Mouse (Mus musculus) thymus, postnatal 14 days (tissue): ENCODE results near the gene Zbtb20.
A peak's percentile ranks its signal among the peaks of the same experiment; 100 is the strongest.

Experiments
- DNase-seq: peaks from one replicate; pipeline ENCODE4 v3.0.0; 2021

Zbtb20 gene

DNA sequence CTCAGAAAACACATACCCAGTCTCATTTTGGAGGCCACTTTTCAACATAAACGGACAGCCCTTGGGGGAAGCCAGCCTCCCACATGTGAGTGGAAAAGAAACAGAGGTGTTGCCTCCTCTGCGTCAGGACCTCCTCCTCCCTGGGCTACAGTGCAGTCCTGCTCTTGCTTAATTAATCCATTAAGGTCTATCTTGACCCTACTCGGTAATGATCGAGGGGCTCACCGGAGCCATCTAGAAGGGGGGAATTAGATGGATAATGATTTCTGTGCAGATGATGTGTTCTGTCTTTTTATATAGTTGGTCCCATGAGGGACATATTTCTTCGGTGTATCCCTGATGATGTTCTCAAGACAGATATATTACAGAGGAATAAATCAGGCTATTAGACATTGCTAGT lies 655.6 kb downstream of the Zbtb20 start:
- no peak for DNase-seq

DNA sequence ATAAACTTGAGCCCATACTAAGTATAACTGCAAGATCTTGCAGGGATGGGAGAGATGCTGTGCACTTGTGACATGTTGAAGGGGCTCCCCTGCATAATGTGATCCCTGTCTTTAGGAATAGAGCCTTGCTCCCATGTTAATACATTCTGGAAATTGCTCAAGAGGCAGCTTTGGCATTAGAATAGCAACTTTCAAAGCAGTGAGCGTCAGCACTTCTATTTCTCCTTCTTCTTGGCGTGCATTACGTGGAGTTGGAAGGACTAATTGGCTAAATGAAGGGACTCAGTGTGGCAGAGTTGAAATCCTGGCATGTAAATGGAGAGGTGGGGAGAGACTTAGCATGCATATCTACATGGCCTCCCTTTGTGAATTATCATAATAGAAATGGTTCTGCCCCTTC lies 658.4 kb downstream of the Zbtb20 start:
- no peak for DNase-seq

DNA sequence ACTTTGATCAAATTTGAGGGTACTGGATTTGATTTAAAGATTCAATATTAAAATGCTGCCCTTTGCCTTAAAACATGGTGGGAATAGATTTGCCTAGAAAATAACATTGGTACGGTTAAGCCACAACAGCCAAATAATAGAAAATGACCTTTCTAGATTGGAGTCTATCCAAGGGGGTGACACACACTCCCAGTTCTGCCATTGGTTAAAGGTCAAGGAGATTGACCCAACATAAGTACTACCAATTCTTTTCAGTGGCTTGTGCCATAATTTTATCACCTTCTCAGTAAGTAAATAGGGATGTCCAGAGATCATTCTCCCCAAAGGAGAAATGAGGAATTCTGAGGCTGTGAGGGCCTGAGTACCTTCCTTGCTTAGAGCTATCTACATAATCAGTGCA lies 660.2 kb downstream of the Zbtb20 start:
- DNase-seq, result no peak

DNA sequence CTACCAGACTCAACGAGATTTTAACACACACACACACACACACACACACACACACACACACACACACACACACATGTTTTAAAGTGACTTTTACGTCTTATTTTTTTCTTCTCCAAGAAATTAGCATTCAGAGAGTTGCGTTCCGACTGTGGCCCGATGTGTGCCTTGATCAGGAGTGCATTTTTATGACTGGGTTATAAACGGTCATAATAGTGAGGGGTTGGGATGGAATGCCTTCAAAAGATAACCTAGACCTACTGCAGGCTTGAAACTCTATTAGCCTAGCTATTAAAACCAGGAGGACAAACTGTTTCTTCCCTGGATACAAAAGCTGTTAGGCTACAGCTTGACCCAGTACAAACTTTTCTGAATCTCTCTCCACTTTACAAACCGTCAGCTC lies 661.5 kb downstream of the Zbtb20 start:
- DNase-seq, result no peak

DNA sequence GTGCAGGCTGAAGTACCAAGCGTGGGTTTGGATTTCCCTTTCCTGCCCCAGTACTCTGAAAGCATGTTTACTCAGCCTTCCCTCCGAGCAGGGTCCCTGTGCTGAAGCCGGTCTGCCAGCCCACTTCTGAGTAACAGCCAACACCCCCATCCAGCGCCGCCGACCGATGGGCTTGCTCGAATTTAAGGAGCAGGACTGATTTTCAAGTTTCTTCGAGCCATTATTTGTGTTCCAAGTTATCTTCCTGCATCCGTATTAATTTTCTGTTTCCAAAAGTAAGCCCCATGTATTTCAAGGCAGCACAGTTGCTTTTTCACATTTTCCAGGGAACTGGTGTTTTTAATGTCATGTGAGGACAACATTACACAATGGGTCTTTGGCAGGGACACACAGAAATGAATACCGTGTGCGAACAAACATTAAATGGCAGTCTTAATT lies 664.0 kb downstream of the Zbtb20 start:
- DNase-seq, result no peak

DNA sequence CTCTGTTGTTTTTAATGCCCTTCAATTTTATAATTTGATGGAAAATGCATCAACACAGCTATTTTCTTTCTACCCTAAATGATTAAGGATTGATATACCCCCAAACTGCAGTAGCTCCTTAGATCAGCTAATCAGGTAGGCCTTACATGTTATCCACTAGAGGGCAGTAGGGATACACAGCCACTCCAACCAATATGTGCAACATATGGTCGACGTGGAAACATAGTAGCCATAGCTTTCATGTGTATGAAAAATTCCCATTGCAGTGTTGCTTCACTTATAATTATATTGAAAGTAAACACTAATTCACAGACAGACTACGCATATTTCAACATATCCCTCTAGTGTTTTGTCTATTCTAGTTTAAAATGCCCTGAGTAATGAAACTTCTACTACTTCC lies 664.4 kb downstream of the Zbtb20 start:
- DNase-seq, result peak; percentile 18

DNA sequence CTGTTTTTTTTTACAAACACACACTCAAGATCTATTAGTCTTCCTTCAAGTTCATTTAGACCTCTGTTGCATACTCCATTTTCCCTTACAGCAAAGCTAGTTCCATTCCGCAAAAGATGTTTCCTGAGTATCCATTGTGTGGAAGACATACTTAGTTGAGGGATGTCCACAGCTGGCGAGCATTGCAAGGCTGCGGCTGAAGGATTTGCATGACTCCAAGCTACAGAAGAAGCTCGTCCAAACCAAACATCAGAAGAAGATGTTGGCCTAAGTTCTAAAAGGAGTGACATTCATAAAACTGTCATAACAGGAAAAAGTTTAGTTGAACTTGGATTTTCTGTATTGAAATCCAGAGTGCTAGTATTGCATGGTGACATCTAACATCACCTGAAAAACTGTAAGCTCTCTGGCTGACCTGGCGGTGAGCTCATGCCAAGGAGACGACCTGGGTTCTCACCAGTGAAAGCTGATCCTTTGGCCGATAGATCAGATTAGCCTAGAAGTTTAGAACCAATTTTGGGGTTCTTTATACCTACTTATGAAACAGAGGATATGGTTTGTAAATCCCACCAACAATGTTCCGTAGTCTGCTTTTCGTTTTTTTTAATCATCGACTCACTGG lies 665.0 kb downstream of the Zbtb20 start:
- no peak for DNase-seq

DNA sequence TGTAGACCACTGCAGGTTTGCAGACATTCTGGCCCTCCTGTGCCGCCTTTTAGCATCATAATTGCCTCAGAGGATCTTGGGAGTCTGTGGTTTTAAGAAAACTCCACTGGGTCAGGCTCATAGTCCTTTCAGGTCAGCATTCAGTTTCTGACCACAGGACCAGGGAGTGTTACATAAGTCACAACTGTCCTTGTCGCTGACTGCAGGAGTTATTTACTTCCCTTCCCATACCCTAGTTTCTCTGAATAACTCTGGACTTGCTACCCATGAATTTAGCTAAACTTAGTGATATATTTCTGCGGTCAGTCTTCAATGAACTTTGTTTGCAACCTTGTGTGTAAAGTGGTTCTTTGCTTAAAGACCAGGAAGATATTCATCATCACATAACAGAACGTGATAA lies 669.6 kb downstream of the Zbtb20 start:
- no peak for DNase-seq

DNA sequence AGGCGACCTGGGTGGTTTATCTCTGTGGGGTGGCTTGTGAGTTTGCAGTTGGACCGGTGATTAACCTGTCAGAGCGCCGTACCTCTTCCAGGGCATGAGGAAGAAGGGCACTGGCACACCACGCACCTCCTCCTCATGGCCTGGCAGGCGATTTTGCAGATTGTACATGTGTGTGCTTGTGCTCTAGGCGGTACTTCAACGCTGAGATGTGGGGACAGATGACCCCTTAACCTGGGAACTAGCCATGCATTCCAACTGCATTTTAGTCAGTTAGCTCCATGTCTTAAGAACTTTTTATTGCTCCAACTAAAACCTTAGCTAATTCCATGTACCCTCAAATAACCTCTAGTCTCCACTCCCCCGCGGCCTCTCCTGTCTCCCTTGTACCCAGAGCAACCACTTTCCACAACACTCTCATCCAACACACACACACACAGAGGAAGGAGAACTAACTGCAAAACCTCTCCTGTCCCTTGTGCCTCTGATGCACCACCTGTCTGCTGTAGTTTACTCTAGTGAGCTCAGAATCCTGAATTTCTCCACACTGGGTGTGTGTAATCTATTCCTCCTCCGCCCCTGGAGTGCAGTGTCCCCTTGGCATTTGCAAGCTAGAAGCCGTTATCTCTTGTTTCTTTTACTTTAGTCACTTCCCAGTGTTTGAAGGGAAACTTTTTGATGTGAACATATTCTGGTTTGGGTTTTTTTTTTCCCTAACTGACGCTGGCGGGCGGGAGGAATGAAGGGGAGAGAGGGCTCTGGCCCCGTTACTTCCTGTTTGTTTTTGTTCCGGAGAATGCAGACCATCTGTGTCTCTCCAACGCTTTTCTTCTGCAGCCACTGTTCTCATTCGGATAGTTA lies 671.9 kb downstream of the Zbtb20 start:
- DNase-seq, result no peak

DNA sequence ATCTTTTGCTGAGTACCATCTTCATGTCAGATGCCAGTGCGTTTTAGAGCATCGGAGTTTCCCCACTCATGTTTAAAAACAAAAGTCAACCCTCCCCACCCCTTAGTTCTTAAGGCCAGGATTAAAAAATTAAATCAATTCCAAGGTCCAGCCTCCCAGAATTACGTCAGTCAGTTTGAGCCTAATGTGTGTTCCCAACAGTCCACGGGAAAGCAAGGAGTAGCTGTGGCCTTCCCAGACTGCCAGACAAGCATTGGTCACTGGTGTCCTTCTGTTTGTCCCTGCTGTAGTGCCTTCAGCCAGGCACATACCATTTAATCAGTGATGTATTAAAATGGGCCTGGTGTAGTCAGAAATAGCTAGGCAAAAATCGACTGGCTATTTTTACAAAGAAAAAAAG lies 673.1 kb downstream of the Zbtb20 start:
- DNase-seq, result no peak

DNA sequence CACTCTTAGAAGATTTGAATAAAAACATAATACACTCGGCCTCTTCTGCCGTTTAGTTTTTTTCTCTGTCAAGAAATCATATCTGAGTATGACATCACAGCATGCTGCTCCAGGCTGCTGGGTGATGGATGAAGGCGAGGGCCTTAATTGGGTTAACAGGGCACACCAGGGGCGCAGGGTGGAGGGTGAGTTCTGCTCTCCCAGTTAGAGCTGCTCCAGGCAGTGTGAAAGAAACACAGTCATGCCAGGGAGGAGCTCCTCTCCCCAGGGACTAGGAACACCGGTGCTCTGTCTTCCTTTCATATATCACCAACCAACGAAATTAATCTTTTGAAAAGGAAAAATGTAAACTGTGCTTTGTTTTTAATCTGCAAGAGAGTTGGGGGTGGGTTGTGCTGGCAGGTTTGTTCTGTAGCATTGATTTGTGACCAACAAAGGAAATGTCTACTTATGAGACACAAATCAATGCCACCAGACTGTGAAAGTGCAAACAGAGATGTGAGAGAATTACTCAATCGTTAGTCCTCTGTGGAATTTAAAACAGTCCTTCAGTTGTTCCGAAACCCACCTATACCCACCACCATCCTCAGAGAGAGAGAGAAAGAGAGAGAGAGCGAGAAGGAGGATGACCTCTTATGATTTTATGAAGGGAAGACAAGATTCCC lies 673.9 kb downstream of the Zbtb20 start:
- DNase-seq, result no peak

DNA sequence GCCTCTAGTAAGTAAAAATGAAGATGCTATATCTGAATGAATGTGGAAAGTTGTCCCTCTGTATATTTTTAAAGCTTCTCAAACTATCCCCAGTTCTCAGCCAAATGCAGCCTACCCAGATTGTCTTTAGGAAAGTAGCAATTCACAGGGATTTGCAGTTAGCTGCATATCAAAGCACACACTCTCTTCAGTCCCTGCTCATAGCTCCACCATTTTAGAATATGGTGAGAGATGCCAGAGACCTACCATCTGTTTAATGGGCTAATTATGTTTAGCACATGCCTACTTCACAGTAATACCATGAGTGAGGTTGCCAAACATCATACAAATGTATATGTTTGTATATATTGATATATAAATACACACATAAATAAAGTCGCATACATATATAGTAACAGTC lies 676.8 kb downstream of the Zbtb20 start:
- no peak for DNase-seq

DNA sequence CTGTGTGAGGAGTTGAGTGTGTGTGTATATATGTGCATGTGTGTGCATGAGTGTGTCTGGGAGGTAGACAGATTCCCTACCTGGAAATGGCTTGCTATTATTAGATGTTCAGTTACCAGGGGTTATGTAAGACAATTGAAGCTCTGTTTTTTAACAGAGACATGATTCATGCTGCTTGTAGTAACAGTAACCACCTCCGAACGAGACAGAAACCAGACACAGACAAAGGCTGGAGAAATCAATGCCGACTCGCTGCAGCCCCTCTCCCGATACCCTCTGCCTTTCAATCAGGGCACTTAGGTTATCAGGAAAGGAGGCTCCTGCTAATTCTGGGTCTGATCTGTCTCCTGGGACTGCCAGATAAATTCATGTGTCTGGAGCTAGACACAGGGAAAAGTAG lies 681.7 kb downstream of the Zbtb20 start:
- no peak for DNase-seq

DNA sequence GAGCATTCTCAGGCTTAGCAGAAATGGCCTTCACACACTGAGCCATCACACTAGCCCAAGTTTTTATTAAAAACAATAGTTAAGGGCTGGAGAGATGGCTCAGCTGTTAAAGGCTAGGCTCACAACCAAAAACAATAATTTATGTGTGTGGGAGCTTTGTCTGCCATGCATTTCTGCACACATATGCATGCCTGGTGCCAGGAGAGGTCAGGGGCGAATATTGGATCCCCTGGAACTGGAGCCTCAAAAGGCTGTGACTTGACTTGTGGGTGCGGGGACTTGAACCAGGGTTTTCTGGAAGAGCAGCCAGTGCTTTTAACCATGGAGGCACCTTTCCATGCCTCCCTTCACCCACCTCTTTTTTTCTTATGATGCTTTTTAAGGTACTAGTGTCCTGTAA lies 685.6 kb downstream of the Zbtb20 start:
- no peak for DNase-seq

DNA sequence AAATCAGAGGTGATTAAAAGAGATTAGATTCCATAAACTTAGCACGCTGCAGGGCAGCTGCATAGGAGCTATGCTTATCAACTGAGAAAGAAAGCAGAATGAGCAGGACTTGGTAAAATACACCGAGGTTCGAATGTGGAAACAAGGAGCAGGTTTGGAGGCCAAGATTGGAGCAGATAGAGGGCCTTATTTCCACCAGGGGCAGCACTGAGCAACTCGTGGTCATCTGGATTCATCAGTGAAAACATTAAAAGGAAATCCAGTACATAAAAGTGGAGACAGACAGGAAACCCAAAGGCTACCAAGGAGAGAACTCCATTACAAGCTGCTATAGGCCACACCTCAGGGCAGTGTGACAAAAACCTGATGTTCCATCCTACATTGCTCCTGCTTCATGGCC lies 686.3 kb downstream of the Zbtb20 start:
- DNase-seq, result no peak

DNA sequence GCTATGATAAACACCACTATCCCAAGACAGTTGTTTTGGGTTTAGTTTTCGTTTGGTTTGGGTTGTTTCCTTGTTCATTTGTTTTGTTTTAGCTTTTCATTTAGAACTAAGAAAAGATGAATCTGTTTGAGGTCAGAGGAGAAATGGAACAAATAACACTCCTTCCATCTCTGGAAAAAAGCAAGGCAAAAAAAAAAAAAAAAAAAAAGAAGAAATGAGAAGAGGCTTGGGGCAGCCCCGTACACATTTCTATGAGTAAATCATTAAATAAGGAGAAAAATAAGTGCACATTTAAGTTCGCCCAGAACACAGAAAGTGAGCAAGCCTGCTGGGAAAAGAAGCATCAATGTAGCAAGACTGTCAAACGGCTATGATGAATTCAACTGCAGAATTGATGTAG lies 690.2 kb downstream of the Zbtb20 start:
- no peak for DNase-seq

DNA sequence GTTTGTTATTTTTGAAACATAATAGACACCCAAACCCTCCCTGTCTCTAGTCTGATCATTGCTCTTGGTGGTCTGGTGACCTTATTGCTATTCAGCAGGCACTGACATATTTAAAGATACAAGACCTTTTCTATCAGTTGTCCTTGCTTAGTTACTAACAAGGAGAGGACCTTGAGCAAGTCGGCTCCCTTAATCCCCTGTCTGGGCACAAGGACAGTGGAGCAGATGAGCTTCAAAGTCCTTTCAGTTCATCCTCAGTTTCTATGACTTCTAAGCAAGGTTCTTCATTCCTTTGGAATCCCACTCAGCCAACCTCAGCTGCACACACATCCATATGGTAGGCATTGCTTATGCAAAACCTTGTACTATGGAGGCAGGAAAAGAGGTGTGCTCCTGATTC lies 690.8 kb downstream of the Zbtb20 start:
- no peak for DNase-seq

DNA sequence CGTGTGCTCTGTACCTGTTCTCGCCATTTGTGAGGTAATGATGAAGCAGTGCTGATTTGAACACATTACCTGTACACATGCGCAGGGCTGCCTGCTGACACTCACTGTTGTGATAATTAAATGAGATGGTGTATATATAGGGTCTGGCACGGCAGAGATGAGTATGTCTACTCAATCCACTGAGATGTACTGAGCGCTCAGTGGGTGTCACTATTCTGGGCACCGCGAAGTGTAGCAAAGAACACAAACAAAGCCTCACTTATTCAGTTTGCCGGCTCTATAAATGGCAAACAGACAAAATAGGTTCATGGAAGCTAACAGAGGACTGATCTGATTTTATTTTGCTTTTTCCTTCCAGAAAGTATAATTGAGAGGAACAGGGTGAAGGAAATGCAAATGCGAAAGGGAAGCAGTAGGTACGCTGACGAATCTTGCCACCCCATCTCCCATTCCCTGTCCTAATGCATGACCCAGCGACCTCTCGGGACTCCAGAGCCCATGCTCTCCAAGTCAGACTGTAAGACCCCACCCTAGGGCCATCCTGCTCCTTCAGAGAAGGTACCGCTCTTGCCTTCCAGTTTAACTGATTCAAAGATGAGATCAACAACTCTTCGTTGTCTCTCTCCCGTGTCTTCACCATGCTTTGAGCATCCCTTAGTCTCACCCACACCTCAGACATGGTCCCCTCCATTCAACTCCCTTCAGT lies 695.8 kb downstream of the Zbtb20 start:
- no peak for DNase-seq

DNA sequence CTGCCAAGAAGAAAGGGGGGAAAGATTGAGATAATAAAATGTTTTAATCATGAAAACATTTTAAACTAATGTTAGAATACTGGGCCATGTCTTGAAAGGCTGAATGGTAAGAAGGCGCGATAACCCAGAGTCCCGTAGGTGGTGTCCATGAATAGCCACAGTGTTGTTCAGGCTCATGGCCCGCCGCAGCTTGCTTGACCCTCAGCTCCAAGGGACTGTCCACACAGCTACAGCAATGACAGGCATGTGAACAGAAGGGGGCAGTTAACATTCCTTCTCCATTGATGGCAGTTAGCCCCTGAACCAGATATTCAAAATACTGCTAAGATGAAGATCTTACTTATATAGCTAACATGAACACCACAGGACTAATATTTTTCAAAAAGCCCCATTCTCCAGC lies 696.5 kb downstream of the Zbtb20 start:
- no peak for DNase-seq

DNA sequence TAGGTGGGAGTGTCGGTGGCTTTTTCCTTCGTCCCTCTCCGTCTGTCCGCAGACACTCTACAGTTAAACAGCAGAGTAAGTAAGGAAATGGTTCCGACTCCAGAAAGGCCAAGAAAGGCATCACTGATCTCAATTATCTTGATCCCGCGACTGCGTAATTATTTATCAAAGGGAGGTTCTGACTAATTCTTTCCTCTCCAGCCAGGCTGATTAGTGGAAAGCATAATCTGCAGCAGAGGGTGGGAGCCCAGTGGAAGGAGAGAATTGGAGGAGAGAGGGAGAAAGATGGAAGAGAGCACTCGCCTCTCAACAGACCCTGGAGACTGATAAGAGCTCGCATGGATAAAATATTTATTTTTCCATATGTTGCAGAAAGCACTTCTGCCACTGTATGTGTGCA lies 697.1 kb downstream of the Zbtb20 start:
- no peak for DNase-seq

DNA sequence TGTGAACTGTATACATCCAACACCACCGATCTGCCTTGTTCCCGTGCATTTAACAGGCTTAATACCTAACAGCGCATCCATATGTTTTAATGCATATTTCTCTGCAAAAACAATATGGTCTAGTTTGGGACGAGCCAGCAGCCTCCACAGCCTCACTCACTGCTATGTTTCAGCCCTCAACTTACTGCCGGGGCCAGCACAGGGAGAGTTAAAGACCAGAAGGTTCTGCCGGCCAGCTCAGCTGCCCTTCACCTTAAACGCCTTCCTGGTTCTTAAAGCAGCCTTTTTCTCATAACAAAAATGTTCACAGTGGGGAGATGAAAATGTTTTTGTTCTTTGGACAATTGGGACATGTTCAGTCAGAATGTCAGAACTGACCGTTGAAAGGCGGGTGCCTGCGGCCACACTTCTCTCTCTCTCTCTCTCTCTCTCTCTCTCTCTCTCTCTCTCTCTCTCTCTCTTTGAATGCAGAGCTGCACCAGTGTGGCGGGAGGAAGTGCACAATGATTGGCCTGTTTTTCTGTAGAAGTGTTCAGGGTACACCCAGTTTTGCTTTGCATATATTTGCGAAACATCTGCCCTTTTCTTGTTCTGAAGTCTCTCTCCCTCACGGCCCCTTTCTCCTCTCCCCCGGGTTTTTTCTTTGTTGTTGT lies 697.6 kb downstream of the Zbtb20 start:
- DNase-seq, result peak; percentile 23

DNA sequence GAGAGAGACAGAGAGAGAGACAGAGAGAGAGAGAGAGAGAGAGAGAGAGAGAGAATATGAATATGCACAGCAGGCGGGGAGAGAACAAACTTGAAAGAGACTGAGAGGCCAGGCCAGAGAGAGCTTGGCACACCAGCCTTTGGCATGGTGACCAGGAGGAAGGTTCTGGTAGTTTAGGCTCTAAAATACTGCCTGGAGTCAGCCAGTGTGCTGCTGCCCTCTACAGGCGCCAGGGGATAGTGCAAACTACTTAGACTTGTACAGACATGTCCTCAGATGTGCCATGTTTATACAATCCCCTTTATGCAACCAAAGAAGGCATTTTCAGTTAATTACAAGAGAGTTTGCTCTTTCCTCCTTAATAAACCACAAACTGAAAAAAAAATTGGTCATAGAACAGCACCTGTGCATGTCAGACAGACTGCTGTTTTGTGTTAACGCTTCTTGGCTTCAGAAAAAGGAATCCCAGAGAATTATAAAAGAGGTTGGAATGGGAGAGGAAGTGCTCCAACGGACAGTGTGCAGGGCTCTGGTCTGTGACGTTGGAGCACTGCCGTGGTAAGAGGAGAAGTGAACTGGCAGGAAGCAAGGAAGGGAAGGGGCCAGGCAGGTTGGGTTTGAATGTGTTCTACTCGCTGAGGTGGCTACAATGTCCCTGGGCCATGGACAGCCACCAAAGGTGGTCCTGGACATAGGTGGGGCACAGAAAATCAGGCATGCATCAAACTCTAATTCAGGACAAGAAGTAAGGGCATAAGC lies 698.5 kb downstream of the Zbtb20 start:
- peak; percentile 85 for DNase-seq
